Mouse (Mus musculus): Measurements from ENCODE around the gene Rnf5.

The Rnf5 gene

DNA sequence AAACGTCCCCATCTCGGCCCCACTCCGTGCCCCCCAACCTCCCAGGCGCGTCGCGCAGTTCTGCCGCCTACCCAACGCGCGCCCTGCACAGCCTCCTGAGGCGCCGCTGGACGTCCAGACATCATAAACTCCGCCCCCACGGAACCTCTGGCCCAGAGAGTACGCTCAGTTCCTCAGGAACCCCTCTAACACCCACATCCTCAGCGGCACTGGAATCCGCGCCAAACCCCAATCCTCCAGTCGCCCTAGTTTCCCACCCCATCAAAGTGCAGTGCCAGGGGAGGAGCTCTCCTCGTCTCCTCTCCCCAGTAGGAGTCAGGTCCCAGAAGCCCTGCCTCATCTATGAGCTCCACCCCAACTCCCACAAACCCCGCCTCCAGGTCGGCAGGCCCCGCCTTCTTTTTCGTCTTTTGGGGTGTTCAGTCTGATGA lies 28.8 kb upstream of the Rnf5 start:
- peak; percentile 94 for DNase-seq (ENCODE audit: low read depth, low spot score)

DNA sequence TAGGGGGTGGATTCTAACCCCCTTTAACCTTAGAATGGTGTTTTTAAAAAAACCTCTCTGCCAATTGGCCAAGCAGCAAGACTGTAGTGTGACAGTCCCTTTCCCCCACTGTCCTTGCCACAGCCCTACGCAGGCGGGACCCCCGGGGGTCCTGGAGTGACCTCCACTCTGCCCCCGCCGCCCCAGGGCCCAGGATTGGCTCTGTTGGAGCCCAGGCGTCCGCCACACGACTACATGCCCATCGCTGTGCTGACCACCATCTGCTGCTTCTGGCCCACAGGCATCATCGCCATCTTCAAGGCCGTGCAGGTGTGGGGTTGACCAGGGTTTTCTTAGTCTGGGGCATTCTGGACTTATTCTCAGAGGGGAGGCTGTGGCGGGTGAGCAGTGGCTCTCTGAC lies 28.2 kb upstream of the Rnf5 start:
- DNase-seq (ENCODE audit: low read depth, low spot score), result no peak

DNA sequence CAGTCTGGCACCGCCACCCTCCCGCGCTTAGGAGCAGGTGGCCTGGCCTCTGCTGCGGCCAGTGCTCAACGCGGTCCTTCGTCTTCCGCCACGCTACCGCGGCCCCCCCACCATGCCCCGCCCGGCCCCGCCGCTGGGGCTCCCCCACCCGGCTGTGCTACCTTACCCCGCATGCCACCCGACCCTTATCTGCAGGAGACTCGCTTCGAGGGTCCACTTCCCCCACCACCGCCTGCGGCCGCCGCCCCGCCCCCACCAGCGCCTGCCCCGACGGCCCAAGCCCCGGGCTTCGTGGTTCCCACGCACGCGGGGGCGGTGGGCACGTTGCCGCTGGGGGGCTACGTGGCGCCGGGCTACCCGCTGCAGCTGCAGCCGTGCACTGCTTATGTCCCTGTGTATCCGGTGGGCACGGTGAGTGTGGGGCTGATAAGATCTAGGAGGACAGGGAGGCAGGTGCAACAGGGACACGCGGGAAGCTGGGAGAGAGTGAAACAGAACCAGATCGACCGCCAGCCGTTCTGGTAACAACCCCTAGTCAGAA lies 27.3 kb upstream of the Rnf5 start:
- DNase-seq (ENCODE audit: low read depth, low spot score), result no peak

DNA sequence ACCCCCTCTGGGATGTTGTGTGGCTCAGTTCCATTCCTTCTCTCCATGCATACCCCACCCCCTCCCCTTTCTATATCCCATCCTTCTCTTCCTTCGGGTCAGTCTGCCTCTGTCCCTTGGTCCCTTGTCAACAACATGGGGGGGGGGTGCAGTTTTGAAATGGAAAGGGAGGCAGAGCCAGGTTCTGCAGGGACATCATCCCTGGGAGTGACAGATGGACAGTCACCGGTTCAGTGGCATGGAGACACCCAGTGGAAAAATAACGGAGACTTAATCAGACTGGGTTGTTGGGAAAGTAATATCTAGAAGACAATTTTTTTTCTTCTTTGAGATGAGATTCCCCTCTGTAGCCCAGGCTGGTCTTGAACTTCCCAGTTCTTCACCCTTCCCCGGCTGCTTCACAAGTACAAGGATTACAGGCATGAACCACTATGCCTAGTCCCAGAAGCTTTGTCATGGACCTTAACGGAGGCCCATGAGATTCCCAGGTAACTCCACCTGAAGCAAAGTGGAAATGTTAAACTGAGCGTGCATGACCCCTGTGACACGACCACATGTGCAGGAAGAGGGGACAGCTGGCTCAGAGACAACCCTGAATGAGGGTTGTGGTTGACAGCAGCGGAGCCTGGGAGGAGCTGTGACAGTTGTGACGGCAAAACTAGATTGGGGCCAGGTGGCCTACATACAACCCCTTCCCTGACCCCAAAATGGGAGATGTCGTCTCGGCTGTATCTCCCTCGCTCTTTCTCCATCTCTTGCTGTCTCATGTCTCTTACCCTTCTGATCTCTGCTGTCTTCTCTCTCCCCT lies 26.5 kb upstream of the Rnf5 start:
- no peak for DNase-seq (ENCODE audit: low read depth, low spot score)

DNA sequence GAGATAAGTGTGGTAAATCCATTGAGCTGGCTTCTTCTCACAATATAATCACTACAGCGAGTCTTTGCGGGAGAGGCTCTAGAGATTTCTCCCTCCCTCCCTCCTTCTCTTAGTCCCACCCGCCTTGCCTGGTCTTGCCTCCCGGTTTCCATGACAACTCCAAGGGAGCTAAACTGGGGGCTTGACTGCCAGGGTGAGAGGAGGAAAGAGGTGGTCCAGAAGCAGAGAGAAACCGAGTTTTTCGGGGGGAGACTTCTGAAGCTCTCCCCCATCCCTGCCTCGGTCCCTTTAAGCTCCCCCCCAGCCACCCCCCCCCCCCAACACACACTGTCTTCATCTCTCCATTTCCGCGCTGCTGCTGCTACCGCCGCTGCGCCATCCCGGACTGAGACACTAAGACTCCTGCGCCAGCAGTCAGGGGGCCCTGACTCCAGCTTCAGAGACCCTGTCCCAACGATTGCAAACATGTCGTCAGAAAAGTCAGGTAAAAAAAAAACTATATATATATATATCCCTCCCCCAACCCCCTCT lies 25.8 kb upstream of the Rnf5 start, which contains the start of gene Prrt1:
Gene Prrt1 (plus strand): TSS at position 313 of the 531 bp plus-strand sequence.
- DNase-seq (ENCODE audit: low read depth, low spot score), result peak; percentile 85

DNA sequence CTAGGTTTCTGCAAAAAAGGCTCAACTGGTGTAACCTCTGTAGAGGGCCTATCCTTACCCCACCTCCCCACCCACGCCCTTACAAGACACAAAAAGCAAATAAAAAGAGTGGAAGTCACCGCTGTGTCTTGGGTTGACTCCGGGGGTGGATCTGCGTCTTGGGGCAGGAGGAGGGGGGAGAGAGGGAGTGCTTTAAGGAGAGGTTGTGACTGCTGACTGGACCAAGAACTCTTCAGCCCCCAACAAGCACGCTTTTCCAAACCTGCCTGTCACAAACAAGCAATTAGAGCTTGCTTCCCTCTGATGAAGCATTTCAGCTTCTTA lies 25.1 kb upstream of the Rnf5 start:
- DNase-seq (ENCODE audit: low read depth, low spot score), result no peak

DNA sequence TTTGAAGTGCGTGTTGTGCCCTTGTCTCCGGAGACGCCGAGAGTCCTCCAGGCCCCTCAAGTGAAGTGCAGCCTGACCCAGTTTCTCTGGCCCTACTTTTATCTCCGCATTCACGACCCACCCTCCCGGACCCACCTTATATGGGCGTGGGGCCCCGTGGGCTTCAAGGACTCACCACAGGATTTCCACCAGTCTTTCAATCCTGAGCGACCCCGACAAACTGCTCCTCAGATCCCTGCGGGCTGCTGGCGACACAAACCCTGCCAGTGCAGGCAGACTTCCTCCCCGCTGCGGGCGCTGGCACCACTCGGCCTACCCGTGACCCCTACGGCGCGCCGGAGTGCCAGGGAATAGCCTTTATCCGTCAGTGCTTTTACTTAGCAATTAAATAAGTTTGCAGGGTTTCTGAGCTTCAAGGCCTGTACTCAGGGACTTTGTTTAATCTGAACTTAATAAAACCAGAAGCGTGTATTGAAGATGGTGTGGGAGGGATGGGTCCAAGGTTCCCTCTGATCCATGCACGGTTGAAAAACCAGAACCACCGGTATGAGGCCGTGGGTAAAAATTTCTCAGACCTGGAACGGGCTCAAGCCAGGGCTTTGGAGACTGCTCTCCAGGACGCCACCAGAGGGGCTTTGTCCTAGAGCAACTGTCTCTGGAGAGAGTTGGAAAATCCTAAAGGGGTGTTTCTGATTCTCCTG lies 24.6 kb upstream of the Rnf5 start, which contains the start of gene Ppt2:
Gene Ppt2 (minus strand): TSS at position 568 of the 701 bp plus-strand sequence.
- no peak for DNase-seq (ENCODE audit: low read depth, low spot score)

DNA sequence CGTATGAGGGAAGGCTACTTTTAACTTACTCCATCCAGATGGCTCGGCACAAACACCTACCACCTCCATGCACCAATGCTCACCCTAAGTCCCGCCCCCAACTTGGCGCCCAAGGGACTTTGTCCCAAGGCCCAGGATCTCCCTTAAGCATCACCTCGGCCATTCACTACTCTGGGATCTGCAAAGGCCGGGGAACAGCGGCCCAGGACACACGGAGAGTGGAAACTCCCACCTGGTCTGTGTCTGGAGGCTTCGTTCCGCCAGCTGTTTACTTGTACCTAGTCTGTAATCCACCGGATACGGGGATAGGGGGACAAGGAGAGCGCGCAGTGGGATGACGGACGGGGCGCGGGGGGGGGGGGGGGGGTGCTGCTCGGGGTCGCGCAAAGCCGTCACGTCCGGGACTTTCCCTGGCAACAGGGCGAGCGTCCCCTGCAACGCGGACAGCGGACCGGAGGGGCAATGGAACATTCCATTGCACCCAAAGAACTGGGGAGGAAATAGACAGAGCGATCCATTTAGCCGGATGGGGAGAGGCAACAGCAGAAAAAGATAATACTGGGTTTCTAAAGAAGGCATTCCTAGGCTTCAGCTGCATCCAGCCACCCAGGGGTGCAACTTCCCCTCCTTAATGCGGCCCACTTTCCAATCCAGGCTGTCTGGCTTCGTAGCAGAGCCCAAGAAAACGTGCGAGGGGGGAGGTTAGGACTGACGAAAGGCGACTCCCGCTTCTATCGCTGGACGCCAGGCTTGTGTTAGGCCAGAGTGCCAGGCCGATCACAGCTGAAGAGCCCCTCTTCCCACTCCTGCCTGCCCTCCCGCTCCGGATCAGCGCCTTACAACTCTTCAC lies 23.8 kb upstream of the Rnf5 start:
- peak; percentile 88 for DNase-seq (ENCODE audit: low read depth, low spot score)

DNA sequence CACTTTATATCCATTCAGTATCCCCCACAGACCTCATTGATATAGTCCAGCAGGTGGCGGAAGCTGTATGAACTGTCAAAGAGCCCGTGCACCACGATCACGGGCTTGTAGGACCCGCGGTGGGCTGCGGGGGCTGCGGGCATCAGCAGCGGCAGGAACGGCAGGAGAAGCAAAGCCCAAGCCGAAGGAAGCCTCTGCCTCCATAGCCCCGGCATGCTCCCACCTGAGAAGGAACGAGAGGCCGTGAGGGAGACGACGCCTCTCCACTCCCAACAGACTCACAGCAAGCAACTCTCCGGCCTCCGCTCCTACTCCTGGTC lies 23.2 kb upstream of the Rnf5 start:
- DNase-seq (ENCODE audit: low read depth, low spot score), result peak; percentile 64

DNA sequence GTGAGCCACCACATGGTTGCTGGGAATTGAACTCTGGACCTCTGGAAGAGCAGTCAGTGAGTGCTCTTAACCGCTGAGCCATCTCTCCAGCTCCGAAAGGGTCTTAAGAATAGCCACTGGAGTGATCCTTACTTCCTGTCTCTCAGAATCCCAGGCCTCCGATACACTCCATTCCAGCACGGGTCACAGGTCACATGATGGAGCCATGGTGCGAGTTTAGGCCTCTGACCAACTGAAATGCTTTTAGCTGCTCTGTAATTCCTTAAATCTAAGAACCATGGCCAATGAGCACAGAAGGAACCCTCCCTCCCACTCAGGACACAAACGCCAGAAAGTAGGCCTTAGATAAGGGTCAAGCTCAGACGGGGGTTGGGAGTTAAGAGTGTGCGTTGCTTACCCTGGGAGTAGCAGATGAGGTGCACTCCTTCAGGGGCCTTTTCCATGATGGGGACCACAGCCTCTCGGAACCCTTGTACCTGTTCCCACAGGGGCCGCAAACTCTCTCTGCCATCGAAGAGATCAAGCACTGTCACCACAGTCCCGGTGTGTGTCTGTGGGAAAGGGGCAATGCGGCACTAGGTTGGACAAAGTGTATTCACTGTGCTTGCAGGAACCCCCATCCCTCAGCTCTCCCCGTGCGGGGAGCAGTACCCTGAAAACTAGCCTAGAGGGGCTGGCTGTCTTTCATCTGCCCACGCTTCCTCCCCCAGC lies 22.7 kb upstream of the Rnf5 start:
- no peak for DNase-seq (ENCODE audit: low read depth, low spot score)

DNA sequence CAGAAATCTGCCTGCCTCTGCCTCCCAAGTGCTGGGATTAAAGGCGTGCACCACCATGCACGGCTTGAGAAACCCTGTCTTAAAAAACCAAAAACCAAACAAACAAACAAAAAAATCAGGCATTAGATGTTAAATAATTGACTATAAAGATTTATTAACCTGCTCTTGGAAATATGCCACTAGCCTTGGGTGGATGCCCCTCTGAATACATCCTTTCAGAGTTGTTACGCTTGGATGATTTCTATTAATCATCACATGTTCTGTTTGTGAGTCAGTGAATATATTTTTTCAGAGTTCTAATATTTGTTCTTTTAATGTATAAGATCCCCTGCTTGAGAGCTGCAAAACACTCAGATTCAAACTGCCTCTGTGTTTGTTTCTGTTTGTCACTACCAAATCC lies 21.5 kb upstream of the Rnf5 start:
- DNase-seq (ENCODE audit: low read depth, low spot score), result no peak

DNA sequence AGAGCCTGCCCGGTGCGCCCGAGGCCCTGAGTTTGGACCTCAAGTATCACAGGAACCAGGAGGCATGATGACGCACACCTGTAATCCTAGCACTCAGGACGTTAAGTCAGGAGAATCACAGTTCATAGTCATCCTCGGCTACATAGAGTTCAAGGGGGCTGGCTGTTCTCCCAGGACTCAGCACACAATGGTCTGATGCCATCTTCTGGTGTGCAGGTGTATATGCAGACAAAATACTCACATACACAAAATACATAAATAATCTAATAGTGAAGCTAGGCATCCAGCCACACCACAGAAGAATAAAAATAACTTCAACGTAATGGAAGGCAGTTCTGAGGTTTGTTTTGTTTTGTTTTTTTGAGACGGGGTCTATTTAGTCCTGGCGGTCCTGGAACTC lies 19.7 kb upstream of the Rnf5 start:
- DNase-seq (ENCODE audit: low read depth, low spot score), result peak; percentile 41

DNA sequence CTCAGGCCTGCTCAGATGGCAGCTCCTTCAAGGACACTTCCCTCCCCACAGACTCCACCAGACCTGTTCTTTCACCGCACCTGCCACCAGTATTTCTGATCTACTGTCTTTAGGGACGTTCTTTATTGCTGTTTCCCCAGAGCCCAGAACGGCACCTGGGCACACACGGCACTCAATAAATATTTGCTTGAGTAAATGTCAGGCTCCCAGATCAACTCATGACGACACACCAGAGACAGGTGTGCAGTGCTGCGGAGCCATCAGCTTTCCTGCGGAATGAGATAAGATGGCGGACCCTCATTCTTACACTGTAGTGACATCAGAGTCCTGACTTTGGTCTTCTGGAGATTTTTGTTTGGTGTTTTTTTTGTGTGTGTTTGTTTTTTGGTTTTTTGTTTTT lies 17.5 kb upstream of the Rnf5 start:
- no peak for DNase-seq (ENCODE audit: low read depth, low spot score)

DNA sequence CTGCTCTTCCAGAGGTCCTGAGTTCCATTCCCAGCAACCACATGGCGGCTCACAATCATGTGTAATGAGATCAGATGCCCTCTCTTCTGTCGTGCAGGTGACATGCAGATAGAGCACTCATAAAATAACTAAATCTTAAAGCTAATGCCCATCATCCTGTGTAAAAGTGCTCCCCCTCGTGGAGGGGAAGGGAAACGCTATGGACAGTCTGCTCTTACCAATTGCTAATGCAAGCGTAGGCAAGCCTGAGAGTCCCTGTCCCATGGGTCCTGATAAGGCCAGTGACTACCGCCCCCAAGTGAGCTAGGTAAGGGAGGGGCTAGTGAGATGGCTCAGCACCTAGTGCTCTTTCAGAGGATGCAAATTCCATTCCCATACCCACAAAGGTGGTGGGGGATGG lies 15.5 kb upstream of the Rnf5 start:
- peak; percentile 80 for DNase-seq (ENCODE audit: low read depth, low spot score)

DNA sequence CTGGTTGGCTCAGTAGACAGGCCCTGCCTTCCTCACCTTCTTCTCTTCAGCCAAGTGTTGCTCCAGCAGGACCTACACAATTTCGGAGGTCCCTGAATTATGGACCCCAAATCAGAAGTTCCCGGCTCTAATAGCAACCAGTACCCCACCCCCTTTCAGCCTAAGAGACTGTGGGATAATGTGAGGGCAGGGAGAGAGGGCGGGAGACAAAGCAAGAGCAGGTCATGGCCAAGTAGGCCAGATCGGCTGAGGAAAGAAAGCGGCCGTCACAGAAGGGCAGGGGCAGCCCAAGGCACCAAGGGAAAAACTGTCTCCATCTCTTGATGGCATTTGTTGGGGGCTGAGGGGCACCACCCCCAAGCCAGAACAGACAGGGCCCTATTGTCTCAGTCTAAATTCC lies 12.4 kb upstream of the Rnf5 start, which contains the start of gene Egfl8:
Gene Egfl8 (minus strand): TSS at position 101 of the 400 bp plus-strand sequence.
- no peak for DNase-seq (ENCODE audit: low read depth, low spot score)

DNA sequence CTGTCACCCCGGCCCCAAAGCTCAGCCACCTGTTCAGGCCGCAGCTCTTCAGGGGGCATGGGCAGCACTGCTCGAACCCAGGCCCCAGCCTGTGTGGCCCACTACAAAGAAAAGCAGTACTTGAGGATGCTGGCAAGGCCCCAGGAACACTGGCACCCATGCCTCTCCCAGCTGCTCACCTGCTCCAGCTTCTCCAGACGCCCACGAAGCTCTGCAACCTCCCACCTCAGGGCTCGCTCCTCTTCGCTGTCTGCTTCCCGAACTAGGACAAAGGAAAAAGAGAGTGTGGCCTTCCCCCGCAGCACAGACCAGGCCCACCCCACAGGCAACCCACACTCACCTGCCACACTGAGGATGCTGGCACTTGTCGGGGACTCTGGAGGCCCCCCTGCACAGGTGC lies 10.3 kb upstream of the Rnf5 start:
- DNase-seq (ENCODE audit: low read depth, low spot score), result no peak

DNA sequence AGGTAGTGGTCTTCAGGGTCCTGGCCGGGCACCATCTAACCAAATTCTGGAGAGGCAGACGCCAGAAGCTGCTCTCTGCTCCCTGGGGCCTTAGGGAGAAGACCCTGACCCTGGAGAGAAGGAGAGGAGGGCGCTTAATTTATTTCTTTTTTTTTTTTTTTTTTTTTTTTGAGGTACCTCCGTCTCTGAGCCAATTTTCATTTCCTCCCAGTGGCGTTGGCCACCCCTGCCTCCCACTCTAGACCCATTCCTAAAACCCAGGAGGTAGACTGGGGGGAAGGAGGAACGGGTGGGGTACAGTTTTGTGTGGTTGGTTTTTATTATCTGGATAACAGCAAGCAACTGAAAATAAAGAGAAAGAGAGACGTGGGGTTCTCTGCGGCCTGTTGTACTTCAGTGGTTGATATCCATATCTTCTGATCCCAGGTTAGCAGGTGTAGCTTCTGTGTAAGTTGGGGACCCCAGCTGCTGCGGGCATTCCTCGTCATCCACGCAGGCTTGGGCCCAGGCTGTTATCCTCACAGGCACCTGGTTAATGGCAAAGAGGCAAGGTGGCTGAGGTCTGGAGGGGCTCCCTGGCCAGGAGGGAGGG lies 9.7 kb upstream of the Rnf5 start:
- no peak for DNase-seq (ENCODE audit: low read depth, low spot score)

DNA sequence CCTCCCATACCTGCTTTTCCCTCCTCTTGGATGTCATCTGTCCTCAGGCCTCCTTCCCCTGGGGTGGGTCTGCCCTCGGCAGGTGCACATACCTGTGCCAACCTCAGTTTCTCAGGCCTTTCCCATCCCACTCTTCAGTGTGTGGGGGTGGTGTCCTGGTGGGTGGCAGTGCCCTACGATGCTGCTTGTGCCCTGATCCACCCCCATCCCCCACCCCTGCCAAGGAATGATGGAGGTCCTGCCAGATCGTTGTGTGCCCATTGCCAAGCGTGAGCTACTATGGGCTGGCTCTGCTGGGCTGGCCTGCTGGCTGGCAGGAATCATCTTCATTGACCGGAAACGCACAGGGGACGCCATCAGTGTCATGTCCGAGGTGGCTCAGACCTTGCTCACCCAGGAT lies 7.6 kb upstream of the Rnf5 start:
- DNase-seq (ENCODE audit: low read depth, low spot score), result no peak

DNA sequence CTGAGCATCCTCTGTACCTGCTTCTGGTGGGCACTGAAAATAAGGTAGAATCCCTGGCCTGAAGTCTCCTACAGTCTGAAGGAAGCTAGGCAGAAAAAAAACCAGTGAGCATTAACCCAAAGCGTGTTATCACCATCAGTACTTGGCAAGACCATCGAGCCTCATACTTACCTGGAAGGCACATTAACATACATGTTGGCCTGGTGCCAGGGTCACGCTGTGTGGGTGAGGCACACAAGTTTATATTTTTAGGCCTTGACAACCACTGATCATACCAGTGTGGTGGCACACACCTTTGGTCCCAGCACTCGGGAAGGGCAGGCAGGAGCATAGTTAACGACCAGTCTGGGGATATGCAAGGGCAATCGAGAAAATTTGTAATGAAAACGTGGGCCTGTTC lies 4.5 kb upstream of the Rnf5 start:
- DNase-seq (ENCODE audit: low read depth, low spot score), result no peak

DNA sequence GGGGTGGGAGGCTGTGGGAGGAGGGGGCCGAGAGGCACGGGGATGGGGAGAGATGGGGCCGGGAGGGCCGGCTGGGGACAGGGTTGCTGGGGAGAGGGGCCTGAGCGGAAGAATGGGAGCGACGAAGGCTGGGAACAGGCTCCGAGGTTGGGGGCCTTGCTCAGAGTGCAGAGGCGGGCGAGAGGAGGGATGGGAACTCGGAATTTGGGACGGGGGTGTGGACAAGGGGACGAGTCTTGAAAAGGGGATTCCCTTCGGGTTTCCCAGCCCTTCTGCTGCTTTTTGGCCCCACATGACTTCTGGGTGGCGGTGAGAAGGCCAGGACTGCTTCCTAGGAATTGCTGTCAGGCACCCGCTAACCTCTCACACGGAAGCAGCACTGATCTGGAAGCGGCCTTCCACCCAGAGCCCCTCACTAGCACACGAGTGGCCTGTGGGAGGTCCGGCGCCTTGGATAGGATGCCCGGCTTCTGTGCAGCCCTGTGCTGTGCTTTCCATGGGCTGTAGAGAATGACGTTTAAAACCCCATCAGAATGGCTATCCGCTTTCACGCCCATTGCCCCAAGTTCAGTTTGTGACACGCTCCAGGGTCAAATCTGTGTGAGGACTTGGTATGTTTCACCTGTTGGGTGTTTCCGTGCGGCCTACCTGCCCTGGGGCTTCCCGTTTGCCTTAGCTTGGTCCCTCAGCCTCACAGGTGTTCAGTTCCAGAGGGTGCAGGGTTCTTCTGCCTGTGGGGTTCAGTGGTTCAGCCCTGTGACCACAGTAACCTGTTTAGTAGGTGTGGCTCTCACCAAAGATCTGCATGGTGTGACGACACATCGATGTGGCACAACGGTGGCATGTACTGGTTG lies 2.9 kb upstream of the Rnf5 start:
- DNase-seq (ENCODE audit: low read depth, low spot score), result no peak

Data from R1 (cell line).